Mouse (Mus musculus): ENCODE results near the gene Suclg1. TPM values are rescaled to one million over a fixed set of nuclear protein-coding genes. Genes with fewer than 3 reads are reported as not detected.
A peak's percentile ranks its signal among the peaks of the same experiment; 100 is the strongest.

Gene Suclg1
- polyA plus RNA-seq, 1 experiment from 2014 or later, result 156 TPM

DNA sequence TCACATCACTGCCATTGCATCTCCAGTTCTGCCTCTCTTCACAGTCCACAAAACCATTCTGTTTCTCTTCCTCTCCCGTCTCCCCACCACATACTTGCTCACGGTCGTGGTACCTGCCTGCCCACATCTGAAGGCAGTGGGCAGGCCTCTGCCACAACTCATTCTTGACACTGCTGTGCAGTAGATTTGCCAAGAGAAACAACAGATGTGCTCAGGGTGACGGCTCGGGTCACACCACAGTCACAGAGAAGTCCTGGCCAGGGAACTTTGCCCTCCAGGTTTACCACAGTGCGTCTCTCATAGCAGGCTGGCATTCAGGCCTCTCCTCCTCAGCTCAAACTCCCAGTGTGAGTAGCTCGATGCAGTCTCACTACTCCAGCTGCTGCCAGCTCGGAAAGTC, 31.5 kb downstream of the Suclg1 start:
- ATAC-seq (ENCODE audit: insufficient number of reproducible peaks, insufficient read depth, low FRiP score, low TSS enrichment, low read depth), result no peak
- no peaks in the 10 kb centered on the region for H3K9me3 ChIP-seq

GRCm38 (mm10) chr6:73280546-73281115, 32.4 kb downstream of the Suclg1 start:
- no peaks in the 10 kb centered on the region for H3K27me3 ChIP-seq
- peaks cover 30% of the 10 kb centered on the region for H3K36me3 ChIP-seq
- 76% methylated on average over 9 of the region's 9 CpGs for WGBS
- no peak overlapping the region for H3K9ac ChIP-seq
- ATAC-seq (ENCODE audit: insufficient number of reproducible peaks, insufficient read depth, low FRiP score, low TSS enrichment, low read depth), result no peak
- H3K4me3 ChIP-seq, result no peak overlapping the region
- no peak overlapping the region for H3K4me2 ChIP-seq
- no peak overlapping the region for H3K27ac ChIP-seq
- no peaks in the 10 kb centered on the region for H3K4me1 ChIP-seq
- no peaks in the 10 kb centered on the region for H3K9me3 ChIP-seq

More for the DNA sequence above, 31.5 kb downstream of the Suclg1 start:
- Histone ChIP-seq H3K27me3 (no peaks in the 10 kb centered on the region), H3K27ac (no peak overlapping the region), H3K9ac (no peak overlapping the region), H3K36me3 (peaks cover 39% of the 10 kb centered on the region), H3K4me1 (no peaks in the 10 kb centered on the region), H3K4me3 (no peak overlapping the region), H3K4me2 (no peak overlapping the region)
- 69% methylated on average over 8 of the region's 8 CpGs for WGBS

DNA sequence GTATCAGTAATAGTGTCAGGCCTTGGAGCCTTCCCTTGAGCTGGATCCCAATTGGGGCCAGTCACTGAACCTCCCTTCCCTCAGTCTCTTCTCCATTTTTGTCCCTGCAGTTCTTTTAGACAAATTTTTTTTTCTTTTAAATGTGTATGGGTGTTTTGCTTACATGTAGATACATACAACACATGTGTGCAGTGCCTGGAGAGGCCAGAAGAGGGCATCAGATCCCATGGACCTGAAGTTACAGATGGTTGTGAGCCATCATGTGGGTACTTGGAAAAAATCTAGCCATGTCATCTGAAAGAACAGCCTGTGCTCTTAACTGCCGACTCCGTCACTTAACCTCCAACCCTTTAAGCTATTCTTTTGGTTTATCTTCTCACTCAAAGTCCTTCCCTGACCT, 38.1 kb downstream of the Suclg1 start:
- Histone ChIP-seq H3K4me1 (no peaks in the 10 kb centered on the region), H3K27me3 (no peaks in the 10 kb centered on the region), H3K9ac (no peak overlapping the region), H3K9me3 (no peaks in the 10 kb centered on the region), H3K36me3 (no peaks in the 10 kb centered on the region), H3K4me3 (no peak overlapping the region), H3K27ac (no peak overlapping the region), H3K4me2 (no peak overlapping the region)
- 95% methylated on average over 2 of the region's 2 CpGs for WGBS
- ATAC-seq (ENCODE audit: insufficient number of reproducible peaks, insufficient read depth, low FRiP score, low TSS enrichment, low read depth), result no peak

DNA sequence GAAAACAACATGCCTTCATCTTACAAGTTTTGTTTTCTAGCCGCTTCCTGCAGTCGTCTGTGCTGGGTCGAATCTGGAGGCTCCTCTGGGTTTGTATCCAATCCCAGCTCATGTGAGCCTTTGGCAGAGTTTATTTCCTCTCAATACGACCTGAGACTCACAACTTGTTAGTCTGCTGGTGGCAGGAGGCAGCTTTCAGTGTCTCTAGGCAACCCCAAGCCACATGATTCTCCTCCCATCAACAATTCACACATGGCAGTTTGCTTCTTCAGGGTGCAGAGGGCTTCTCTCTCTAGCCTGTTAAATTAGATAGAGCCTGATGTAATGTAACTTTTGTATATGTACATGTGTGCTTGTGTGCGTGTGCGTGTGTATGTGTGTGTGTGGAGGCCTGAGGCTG, 58.7 kb downstream of the Suclg1 start:
- Histone ChIP-seq H3K4me2 (no peak overlapping the region), H3K36me3 (no peaks in the 10 kb centered on the region), H3K9me3 (no peaks in the 10 kb centered on the region), H3K4me1 (no peaks in the 10 kb centered on the region), H3K27me3 (no peaks in the 10 kb centered on the region; the same call in 1 of the 2 replicates), H3K27ac (no peak overlapping the region), H3K9ac (no peak overlapping the region), H3K4me3 (no peak overlapping the region)
- WGBS, result 63% methylated on average over 6 of the region's 6 CpGs
- no peak for ATAC-seq (ENCODE audit: insufficient number of reproducible peaks, insufficient read depth, low FRiP score, low TSS enrichment, low read depth)

DNA sequence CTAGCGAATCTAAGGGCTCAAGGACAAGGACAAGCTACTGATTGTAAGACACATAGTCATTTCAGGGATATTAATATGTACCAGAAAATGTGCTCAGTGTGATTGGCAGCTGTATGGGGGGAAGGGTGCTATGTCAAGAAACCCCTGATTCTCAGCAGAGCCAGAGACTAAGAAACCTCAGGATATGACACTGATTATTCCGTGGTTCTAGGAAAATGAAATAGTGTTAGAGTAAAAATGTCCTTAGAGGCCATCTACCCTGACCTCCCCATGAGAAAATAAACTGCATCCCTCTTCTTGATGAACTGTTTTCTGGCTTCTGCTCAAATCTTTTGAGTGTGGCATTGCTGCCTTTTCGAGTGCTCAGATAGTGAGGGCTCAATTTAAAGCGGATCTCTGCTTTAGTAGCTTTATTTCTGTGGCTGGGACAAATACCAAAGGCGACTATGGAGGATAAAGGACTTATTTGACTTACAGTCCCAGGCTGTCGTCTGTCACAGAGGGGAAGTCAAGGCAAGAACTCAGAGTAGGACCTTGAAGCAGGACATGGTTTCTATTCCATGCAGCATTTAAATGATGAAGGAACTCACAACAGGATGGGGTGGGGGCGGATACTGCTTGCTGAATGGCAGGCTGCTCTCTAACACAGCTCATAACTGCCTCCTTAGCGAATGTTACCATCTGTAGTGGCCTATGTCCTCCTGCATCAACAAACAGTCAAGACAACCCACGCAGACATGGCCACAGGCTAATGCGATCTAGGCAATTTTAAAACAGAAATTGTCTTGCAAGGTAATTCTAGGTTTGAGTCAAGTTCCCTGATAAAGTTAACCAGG, 60.7 kb downstream of the Suclg1 start:
- no peaks in the 10 kb centered on the region for H3K36me3 ChIP-seq
- H3K4me1 ChIP-seq, result 0 out of 2 replicates have a peak, but pooled peaks cover under 1% of the 10 kb centered on the region
- H3K27me3 ChIP-seq, result no peaks in the 10 kb centered on the region; the same call in 1 of the 2 replicates
- no peak overlapping the region for H3K4me2 ChIP-seq
- no peak overlapping the region for H3K4me3 ChIP-seq
- H3K9ac ChIP-seq, result no peak overlapping the region
- WGBS, result 78% methylated on average over 10 of the region's 10 CpGs
- ATAC-seq (ENCODE audit: insufficient number of reproducible peaks, insufficient read depth, low FRiP score, low TSS enrichment, low read depth), result no peak
- H3K27ac ChIP-seq, result no peak overlapping the region
- no peaks in the 10 kb centered on the region for H3K9me3 ChIP-seq

DNA sequence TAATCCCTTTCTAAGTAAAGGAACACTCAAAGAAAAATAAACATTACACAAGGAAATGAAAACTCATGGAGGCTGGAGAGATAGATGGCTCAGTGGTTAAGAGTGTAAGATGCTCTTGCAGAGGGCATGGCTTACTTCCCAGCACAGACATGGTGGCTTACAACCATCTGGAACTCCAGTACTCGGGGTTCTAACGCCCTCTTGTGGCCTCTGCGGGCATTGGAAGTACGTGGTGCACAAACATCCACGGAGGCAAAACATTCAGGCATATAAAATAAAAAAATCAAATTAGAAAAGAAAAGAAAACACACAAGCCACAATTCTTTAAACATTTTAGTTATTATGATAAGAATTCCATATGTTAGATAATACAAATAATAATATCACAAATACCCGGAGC, 63.2 kb downstream of the Suclg1 start:
- H3K9ac ChIP-seq, result no peak overlapping the region
- H3K27me3 ChIP-seq, result no peaks in the 10 kb centered on the region; the same call in 1 of the 2 replicates

GRCm38 (mm10) chr6:73311786-73312185, 63.6 kb downstream of the Suclg1 start:
- Histone ChIP-seq H3K4me1 (peaks cover 10% of the 10 kb centered on the region; the same call in 1 of the 2 replicates), H3K36me3 (no peaks in the 10 kb centered on the region), H3K27me3 (no peaks in the 10 kb centered on the region; the same call in 1 of the 2 replicates), H3K27ac (no peak overlapping the region), H3K9ac (no peak overlapping the region), H3K4me3 (no peak overlapping the region), H3K4me2 (no peak overlapping the region), H3K9me3 (no peaks in the 10 kb centered on the region)
- no peak for ATAC-seq (ENCODE audit: insufficient number of reproducible peaks, insufficient read depth, low FRiP score, low TSS enrichment, low read depth)
- WGBS, result 91% methylated on average over 7 of the region's 7 CpGs

More for the DNA sequence above, 63.2 kb downstream of the Suclg1 start:
- H3K9me3 ChIP-seq, result no peaks in the 10 kb centered on the region
- H3K4me1 ChIP-seq, result peaks cover 10% of the 10 kb centered on the region; the same call in 1 of the 2 replicates
- no peak for ATAC-seq (ENCODE audit: insufficient number of reproducible peaks, insufficient read depth, low FRiP score, low TSS enrichment, low read depth)
- no peak overlapping the region for H3K27ac ChIP-seq
- H3K4me2 ChIP-seq, result no peak overlapping the region
- 73% methylated on average over 6 of the region's 6 CpGs for WGBS
- H3K4me3 ChIP-seq, result no peak overlapping the region
- H3K36me3 ChIP-seq, result no peaks in the 10 kb centered on the region

DNA sequence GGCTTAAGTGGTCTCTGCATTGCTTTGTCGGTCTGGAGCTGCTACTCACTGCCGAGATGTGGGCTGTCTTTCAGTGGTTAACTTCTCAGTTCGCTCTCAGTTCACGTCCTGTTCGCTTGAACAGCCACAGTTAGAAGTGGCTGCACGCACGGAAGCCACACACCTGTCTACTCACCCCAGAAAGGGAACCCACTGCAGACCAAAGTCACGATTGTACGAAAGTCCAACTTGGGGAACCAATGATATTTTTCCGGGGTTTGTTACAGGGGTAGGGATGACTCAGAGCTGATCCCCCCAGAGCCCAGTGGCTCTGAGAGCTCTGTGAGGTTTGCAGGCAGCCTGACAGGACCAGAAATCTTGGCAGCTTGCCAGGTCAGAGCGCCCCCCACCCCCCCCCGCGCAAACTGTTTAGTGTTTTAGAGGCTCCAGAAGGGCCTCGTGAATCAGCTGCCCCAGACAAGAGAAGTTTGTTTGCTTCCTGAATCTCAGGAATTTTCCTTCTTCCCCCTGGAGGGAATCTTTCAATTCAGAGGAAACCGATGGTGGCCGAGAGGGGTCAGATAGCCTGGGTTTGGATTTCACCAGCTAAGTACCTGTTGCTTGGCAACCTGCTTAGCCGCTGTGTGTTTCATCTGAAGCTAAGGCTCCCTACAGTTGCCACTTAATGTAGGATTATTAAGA, 66.9 kb downstream of the Suclg1 start:
- Histone ChIP-seq H3K4me3 (peak overlapping the region; percentile 48), H3K27ac (peak overlapping the region; percentile 79), H3K4me1 (peaks cover 10% of the 10 kb centered on the region; the same call in 1 of the 2 replicates), H3K27me3 (no peaks in the 10 kb centered on the region), H3K36me3 (no peaks in the 10 kb centered on the region), H3K4me2 (peak overlapping the region; percentile 69), H3K9ac (peak overlapping the region; percentile 64), H3K9me3 (no peaks in the 10 kb centered on the region)
- WGBS, result under 1% methylated on average over 17 of the region's 17 CpGs
- ATAC-seq (ENCODE audit: insufficient number of reproducible peaks, insufficient read depth, low FRiP score, low TSS enrichment, low read depth), result peak; percentile 57

- H3K36me3 ChIP-seq, result no peaks in the 10 kb centered on the region
- H3K4me1 ChIP-seq, result no peaks in the 10 kb centered on the region
- no peak for ATAC-seq (ENCODE audit: insufficient number of reproducible peaks, insufficient read depth, low FRiP score, low TSS enrichment, low read depth)
- no peak overlapping the region for H3K27ac ChIP-seq
- no peaks in the 10 kb centered on the region for H3K27me3 ChIP-seq
- WGBS, result 81% methylated on average over 2 of the region's 2 CpGs
- H3K4me3 ChIP-seq, result no peak overlapping the region
- H3K4me2 ChIP-seq, result no peak overlapping the region
- no peak overlapping the region for H3K9ac ChIP-seq
- no peaks in the 10 kb centered on the region for H3K9me3 ChIP-seq
These were observed 74.1 kb downstream of the Suclg1 start for GRCm38 (mm10) chr6:73322306-73322705.

All from embryonic facial prominence, embryonic 13.5 days (tissue).